Mouse (Mus musculus) intestine, embryonic 15.5 days (tissue): ENCODE results near the gene Nkd1. TPM values are rescaled to one million over a fixed set of nuclear protein-coding genes. Genes with fewer than 3 reads are reported as not detected.

ENCODE experiments used
- ATAC-seq: fragments of 200-750 bp; cut with Nextera tagmentation; 2 replicates; pipeline ENCODE4 v1.8.0; 2017; ENCODE audit warnings: moderate TSS enrichment, moderate library complexity
- H3K27ac ChIP-seq: fragments of 300-500 bp; sonication (generic); 2 replicates; pipeline ENCODE4 v1.5.1; 2015; ENCODE audit warnings: mild to moderate bottlenecking, inconsistent platforms
- H3K27me3 ChIP-seq: fragments of 300-500 bp; sonication (generic); replicated peaks from 2 replicates; pipeline ENCODE4 v1.6.1; 2015; ENCODE audit warnings: inconsistent platforms
- H3K36me3 ChIP-seq: fragments of 300-500 bp; sonication (generic); 2 replicates; pipeline ENCODE4 v1.6.1; 2015; ENCODE audit warnings: inconsistent platforms
- H3K4me1 ChIP-seq: fragments of 300-500 bp; sonication (generic); replicated peaks from 2 replicates; pipeline ENCODE4 v1.6.1; 2015; ENCODE audit warnings: inconsistent platforms
- H3K4me2 ChIP-seq: fragments of 300-500 bp; sonication (generic); replicated peaks from 2 replicates; pipeline ENCODE4 v1.6.1; 2015; ENCODE audit warnings: mild to moderate bottlenecking, inconsistent platforms
- H3K4me3 ChIP-seq: fragments of 300-500 bp; sonication (generic); replicated peaks from 2 replicates; pipeline ENCODE4 v1.5.1; 2015; ENCODE audit warnings: inconsistent platforms
- H3K9ac ChIP-seq: fragments of 300-500 bp; sonication (generic); 2 replicates; pipeline ENCODE4 v1.6.1; 2015; ENCODE audit warnings: inconsistent platforms
- H3K9me3 ChIP-seq: fragments of 300-500 bp; sonication (generic); 2 replicates; pipeline ENCODE4 v1.6.1; 2016; ENCODE audit warnings: inconsistent platforms
- WGBS: fragments of 180-500 bp; shearing (Covaris S2); methylation state at CpG from one replicate; pipeline ENCODE4 v1.1.7; 2015; 5-methylcytosine and 5-hydroxymethylcytosine counted together
- polyA plus RNA-seq: library from polyadenylated mRNA; unstranded; fragments of >200 nt; fragmentation: Nextera tagmentation; extraction: Ambion mirVana; gene quantifications from 2 replicates; pipeline ENCODE4 v1.2.1, GENCODE M21; 2015

Gene Nkd1
- polyA plus RNA-seq, 1 experiment from 2014 or later = 34.9 TPM

DNA sequence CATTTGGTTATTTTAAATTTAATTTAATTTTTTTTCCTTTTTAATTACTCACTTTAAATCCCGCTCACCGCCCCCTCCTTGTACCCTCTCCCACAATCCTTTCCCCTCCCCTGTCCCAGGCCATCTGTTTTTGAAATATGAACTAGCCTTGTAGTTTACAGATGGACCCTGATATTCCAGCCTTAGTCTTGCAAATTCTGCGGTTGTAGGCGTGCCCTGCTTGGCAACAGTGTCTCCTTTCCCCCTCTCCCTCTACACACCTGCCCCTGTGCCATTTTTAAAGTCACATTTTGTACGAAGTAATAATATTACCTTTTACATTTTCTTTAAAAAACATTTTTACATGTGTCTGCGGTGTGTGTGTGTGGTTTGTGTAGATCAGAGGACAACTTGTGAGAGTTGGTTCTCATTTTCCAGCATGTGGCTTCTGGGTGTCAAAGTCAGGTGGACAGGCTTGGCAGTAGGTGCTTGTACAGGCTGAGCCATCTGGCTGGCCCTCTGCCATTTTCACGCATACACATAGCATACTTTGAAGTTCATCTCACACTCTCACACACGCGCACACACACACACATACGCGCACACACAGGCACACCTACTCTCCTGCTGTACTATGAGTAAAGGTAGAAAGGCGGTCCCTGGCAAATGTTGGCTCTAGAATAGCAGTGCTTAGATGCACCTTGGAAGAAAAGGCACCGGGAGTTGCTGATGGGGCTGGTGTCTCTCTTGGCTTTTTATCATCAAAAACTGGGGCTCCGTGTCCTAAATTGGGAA is 107.0 kb downstream of the Nkd1 start:
- peak overlapping the region; percentile 96 for H3K4me2 ChIP-seq
- ATAC-seq = no peak; the same call in none of the 2 replicates
- H3K36me3 ChIP-seq = no peaks in the 10 kb centered on the region
- peaks cover 9% of the 10 kb centered on the region; the same call in 1 of the 2 replicates for H3K4me1 ChIP-seq
- no peak overlapping the region for H3K27ac ChIP-seq
- H3K9ac ChIP-seq = peak overlapping the region; percentile 66; the same call in 1 of the 2 replicates
- H3K4me3 ChIP-seq = peak overlapping the region; percentile 51
- 63% methylated on average over 14 of the region's 14 CpGs for WGBS
- peaks cover 18% of the 10 kb centered on the region for H3K27me3 ChIP-seq
- H3K9me3 ChIP-seq = no peaks in the 10 kb centered on the region

DNA sequence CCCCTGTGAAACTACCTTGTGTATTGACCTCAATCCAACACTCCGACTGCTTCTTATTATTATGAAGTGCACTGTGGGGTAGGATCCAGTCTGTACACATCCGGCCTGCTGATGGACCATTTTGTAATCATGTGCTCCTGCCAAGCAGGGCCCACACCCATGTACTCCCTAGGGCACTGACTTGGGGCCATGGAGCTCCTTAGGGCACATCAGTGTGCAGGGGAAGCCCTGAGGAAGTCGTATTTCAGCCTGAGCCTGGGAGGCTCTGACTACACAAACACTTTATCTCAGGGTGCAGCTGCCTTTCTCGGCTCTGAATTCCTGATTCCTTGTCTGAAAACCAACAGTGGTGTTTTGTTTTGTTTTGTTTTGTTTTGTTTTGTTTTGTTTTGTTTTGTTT is 109.1 kb downstream of the Nkd1 start:
- H3K9me3 ChIP-seq = no peaks in the 10 kb centered on the region
- ATAC-seq = no peak
- WGBS = 62% methylated on average over 4 of the region's 4 CpGs
- H3K4me2 ChIP-seq = no peak overlapping the region
- no peaks in the 10 kb centered on the region for H3K36me3 ChIP-seq
- peaks cover 18% of the 10 kb centered on the region for H3K27me3 ChIP-seq
- peaks cover 9% of the 10 kb centered on the region; the same call in 1 of the 2 replicates for H3K4me1 ChIP-seq
- H3K9ac ChIP-seq = no peak overlapping the region
- H3K4me3 ChIP-seq = no peak overlapping the region
- no peak overlapping the region for H3K27ac ChIP-seq

DNA sequence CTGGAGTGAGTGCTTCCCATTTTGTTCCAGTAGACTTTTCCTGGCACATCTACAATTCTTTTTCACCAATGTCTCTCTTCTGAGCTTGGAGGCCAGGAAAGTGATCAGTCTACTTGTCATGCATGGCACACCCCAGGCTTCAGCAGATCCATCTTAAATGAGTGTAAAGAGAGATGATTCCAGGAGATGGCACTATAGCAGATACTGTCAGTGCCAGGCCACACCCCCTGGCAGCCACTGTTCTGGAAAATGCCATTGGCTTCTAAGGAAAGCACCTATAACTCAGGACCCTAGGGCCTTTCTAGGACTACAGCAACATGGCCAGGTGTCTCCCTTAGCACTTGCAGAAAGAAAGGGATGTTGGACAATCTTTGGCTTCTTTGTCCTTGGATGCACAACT is 109.9 kb downstream of the Nkd1 start:
- no peaks in the 10 kb centered on the region for H3K9me3 ChIP-seq
- H3K27ac ChIP-seq = no peak overlapping the region
- peaks cover 10% of the 10 kb centered on the region for H3K27me3 ChIP-seq
- no peaks in the 10 kb centered on the region for H3K36me3 ChIP-seq
- peaks cover 13% of the 10 kb centered on the region; the same call in 1 of the 2 replicates for H3K4me1 ChIP-seq
- no peak overlapping the region for H3K4me2 ChIP-seq
- ATAC-seq = no peak
- no peak overlapping the region for H3K9ac ChIP-seq
- no peak overlapping the region for H3K4me3 ChIP-seq

DNA sequence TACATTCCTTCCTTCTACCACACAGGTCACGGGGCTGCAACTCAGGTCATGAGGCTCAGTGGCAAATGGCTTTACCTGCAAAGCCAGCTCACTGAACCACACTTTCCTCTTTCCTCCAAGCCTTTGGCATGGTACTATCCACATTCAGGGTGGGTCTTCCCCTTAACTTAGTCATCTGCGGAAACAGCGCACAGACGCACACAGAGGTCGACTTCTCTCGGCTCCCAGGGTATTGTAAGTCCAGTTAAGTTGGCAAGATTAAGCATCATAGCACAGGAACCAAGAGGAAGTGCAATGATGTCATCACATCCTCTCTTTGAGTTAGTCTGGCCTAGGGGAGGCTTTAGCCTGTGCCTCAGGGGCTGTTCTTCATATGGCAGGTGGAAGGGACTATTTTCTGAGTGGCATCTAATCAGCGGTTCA is 112.2 kb downstream of the Nkd1 start:
- H3K4me1 ChIP-seq = peaks cover 8% of the 10 kb centered on the region; the same call in 1 of the 2 replicates
- H3K27me3 ChIP-seq = no peaks in the 10 kb centered on the region
- no peaks in the 10 kb centered on the region for H3K9me3 ChIP-seq
- no peaks in the 10 kb centered on the region for H3K36me3 ChIP-seq
- WGBS = 78% methylated on average over 7 of the region's 7 CpGs
- H3K9ac ChIP-seq = no peak overlapping the region
- no peak overlapping the region for H3K4me2 ChIP-seq
- no peak for ATAC-seq
- H3K4me3 ChIP-seq = no peak overlapping the region
- no peak overlapping the region for H3K27ac ChIP-seq

DNA sequence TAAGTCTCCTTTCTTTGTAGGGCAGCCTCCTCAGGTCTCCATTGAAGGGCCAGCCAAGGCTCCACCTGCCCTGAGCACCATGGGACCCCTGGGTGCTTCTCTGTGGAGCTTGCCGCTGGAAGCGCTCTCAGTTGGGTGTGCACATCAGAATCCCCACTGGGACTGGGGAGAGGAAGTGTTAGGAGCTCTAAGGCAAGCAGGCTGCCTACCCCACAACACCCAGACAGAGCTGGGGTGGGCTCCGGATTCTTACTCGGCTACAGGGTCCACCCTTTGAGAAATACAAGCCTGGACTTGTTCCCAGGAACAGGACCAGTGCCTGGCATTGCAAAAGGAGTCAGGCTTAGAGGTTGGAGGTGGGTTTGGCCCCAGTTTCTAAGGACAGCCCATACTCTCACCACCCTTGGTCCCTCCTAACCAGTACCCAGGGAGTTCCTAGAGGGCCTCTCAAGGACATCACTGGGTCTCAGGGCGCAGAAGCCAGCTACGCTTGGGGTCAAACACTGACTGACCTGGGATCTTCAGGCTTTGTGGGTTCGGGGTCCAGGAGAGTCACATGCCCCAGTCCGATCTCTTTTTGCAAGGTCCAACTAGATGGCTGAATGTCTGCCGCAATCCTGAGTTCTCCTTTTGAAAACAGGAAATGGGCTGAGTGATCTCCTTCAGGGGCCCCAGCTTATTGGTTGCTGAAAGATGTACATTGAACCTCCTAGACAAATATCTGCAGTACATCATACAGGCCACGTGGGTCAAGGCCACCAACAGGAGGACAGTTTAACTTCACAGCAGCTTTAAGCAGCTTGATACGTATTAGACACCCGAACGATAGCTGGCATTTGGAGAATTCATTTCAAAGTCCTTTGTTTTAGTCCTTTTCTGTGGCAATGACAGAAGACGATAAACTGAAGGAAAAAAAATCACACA is 114.6 kb downstream of the Nkd1 start, which contains the start of gene Snx20:
Snx20 (minus strand) TSS at position 655 of the 924 bp plus-strand sequence.
- Histone ChIP-seq H3K4me3 (peak within 1 kb of the TSS; percentile 19), H3K36me3 (no peaks in the 10 kb centered on the region), H3K4me2 (peak within 1 kb of the TSS; percentile 41), H3K9ac (no peak within 1 kb of the TSS), H3K4me1 (0 out of 2 replicates have a peak, but pooled peaks cover 7% of the 10 kb centered on the region), H3K27me3 (no peaks in the 10 kb centered on the region), H3K27ac (no peak within 1 kb of the TSS), H3K9me3 (no peaks in the 10 kb centered on the region)
- peak; percentile 71 for ATAC-seq
- WGBS = 65% methylated on average over 14 of the region's 14 CpGs

DNA sequence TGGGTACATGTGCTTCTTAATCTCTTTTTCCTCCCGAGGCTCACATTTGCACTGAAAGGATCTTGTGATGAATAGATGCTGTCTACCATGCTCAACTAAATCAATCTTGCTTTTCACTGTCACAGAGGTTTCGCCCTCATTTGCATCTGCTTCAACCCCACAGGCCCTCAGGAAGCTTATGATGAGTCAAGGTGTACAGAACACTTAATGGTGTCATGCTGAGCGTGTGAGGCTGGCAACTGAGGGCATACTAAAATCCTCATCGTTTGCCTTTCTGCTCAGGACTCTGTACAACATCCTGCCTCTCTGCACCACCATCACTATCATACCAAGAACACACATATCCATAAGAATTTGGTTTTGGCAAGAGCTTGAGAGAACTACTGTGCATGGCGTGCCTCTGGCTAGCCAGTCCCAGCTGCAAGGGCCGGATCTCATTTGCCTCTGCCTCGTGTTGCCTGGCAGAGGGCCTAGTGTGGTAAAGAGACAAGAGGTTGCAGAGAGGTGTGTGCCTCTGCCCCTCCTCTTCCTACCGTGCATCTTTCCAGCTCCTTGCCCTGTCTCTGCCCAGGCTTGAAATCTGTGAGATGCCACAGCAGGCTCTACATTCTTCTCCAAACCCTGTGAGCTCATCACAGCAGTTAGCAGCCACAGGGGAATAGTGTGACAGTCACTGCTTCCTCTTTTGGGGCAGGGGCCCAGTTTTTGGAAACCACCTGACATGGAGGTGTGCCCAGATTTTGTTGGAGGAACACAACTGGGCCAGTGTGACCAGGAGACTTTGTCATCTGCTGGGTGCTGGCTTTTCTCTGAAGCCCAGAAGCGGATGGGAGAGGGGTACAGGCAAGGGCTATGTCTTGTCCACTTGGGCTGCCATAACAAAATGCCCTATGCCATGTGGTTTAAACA is 116.2 kb downstream of the Nkd1 start:
- WGBS = 79% methylated on average over 9 of the region's 9 CpGs

DNA sequence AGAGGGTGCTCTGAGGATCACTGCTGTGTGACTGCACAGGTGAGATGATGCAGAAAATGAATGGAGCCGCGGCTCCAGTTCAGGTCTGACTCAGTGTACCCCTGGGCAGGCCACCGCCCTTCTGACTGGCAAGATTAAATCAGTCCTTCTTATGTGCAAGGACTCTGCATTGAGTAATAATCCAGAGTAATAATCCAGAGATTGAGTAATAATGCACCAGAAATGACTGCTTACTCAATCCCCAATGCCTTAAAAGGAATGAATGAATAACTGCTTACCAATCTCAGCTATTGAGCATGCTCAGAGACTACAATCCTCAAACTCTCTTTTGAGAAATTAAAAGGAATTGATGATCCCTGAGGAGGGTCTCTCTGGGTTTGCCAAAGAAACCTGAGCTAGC is 117.8 kb downstream of the Nkd1 start:
- no peaks in the 10 kb centered on the region for H3K9me3 ChIP-seq
- H3K9ac ChIP-seq = no peak overlapping the region
- WGBS = 95% methylated on average over 3 of the region's 3 CpGs
- no peaks in the 10 kb centered on the region for H3K36me3 ChIP-seq
- no peaks in the 10 kb centered on the region for H3K27me3 ChIP-seq
- H3K4me3 ChIP-seq = no peak overlapping the region
- no peak for ATAC-seq
- no peak overlapping the region for H3K27ac ChIP-seq
- 0 out of 2 replicates have a peak, but pooled peaks cover 7% of the 10 kb centered on the region for H3K4me1 ChIP-seq
- no peak overlapping the region for H3K4me2 ChIP-seq

More for the DNA sequence above, 116.2 kb downstream of the Nkd1 start:
- 0 out of 2 replicates have a peak, but pooled peaks cover 7% of the 10 kb centered on the region for H3K4me1 ChIP-seq
- no peak overlapping the region for H3K4me3 ChIP-seq
- no peak for ATAC-seq
- H3K27me3 ChIP-seq = no peaks in the 10 kb centered on the region
- H3K4me2 ChIP-seq = no peak overlapping the region
- H3K36me3 ChIP-seq = no peaks in the 10 kb centered on the region
- H3K9me3 ChIP-seq = no peaks in the 10 kb centered on the region
- no peak overlapping the region for H3K9ac ChIP-seq
- no peak overlapping the region for H3K27ac ChIP-seq

DNA sequence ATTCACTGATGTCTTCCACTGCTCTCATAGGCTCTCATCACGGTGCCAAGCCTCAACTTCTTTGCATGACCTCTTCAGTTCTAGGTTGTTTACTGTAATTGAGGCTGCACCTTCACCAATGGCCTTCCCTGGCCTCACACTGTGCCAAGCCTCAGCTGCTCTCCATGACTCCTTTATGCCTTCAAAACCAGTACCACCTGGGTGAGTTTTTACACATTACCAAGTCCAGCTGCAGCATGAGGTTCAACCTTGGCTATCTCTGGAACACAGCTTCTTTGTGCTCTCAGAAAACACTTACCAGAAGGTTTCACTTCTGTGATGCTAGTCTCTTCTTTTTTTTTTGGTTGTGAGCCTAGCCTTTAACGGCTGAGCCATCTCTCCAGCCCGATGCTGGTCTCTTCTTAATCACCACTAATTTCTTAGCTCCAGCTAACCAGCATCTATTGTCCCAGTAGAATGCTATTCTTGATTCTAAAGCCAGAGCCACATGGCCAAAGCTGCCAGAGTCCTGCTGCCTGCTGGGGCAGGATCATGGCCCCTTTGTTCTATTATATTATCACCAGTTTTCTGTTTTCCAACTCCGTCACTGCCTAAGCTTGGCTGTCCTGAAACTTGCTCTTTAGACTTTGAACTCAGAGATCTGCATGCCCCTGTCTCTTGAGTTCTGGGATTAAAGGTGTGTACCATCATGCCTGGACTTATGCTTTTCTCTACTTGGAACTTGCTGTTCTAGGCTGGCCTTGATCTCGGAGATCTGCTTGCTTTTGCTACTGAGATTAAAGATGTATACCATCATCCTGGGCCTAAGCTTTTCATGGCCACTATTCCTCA is 121.8 kb downstream of the Nkd1 start:
- peak; percentile 45; the same call in 1 of the 2 replicates for ATAC-seq
- WGBS = 76% methylated on average over 5 of the region's 5 CpGs
- Histone ChIP-seq H3K9ac (no peak overlapping the region), H3K27ac (no peak overlapping the region), H3K36me3 (no peaks in the 10 kb centered on the region), H3K4me1 (peaks cover 10% of the 10 kb centered on the region), H3K27me3 (no peaks in the 10 kb centered on the region), H3K4me2 (no peak overlapping the region), H3K4me3 (no peak overlapping the region), H3K9me3 (no peaks in the 10 kb centered on the region)

Other genes with a start within 250 kb of the Nkd1 start
- gene Adcy7, start 249.0 kb upstream of the Nkd1 start, polyA plus RNA-seq = 3.1 and 3.2 TPM in 2 replicates
- gene Brd7, start 159.2 kb upstream of the Nkd1 start, polyA plus RNA-seq = 54.5 and 55.7 TPM in 2 replicates
- 5.1 and 5.6 TPM in 2 replicates for gene Snx20, start 114.8 kb downstream of the Nkd1 start, polyA plus RNA-seq
- 0.15 and 0.19 TPM in 2 replicates for gene Nod2, start 126.0 kb downstream of the Nkd1 start, polyA plus RNA-seq
- 12.6 and 13.8 TPM in 2 replicates for gene Cyld, start 175.7 kb downstream of the Nkd1 start, polyA plus RNA-seq